Mouse (Mus musculus) embryo, embryonic 11 days (tissue): ENCODE measurements around the gene Kcnip2.
A peak's percentile ranks its signal among the peaks of the same experiment; 100 is the strongest.

Experiments
- DNase-seq: peaks from one replicate; pipeline ENCODE4 v3.0.0-alpha.2; 2015

Kcnip2 gene

DNA sequence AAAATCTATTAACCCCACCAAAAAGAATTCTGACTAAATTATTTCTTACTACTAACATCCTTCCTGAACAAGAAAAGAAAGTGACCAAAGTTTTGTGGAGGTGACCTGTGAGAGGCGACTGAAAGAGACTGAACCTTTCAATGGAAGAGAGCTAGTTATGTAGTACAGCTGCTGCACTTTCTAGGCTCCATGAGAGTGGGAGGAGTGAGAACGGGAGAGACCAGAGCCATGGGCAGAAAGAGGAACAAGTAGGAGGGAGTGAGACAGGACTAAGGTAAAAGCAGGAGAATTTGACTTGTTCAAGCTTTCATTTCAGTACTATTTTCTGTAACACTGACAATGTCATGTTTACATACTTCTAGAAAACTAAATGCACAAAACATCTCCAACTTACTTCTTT lies 40.4 kb downstream of the Kcnip2 start:
- DNase-seq, result no peak

DNA sequence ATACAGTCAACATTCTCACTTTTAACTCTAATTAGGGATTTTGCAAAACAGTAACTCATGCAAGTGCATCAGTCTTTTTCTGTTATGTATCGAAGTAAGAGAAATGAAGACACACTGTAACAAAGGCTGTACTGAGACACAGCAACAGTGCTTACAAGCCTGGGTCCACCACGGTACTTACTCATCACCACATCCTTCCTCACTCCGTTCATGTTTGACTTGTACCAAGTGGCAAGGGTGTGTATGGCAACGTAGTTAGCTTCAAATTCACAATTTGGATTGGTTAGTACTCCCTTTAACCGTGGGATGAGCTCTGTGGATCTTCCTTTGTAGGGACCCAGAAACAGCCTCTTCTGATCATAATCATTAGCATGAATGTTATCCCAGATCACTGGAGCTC lies 44.4 kb downstream of the Kcnip2 start:
- DNase-seq, result no peak

DNA sequence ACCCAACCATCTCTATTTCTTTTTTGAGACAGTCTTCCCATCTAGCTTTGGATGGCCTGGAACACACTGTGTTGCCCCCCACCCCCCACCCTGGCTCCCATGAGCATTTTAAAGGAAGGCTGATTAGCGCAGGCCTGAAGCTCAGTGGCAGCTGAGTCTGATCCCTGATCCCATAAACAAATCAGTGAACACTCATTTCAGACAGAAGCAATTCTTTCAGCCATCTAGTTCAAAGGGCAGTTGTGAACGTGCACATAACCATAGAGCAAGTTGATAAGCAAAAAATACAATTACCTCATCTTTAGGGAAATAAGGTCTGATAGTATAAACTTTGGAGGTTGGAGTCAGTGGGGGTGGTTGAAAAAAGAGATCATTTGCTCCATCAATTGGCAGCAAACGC lies 55.1 kb downstream of the Kcnip2 start:
- DNase-seq, result no peak

DNA sequence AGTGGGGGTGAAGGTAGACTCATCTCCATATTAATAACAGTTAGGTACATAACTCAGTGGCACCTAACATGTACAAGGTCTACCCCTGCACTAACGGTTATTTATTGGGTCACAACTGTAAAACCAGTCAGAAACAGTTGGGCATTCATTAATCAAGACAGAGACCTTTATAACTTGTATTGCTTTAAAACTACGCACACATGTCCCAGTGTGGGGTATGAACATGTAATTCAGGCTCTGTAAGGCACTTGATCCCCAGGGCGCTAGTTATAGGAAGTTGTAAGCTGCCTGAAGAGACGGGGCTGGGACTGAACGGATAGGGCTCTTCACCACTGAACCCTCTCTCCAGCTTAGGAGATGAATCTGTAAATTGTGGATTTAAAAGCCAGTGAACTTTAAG lies 57.2 kb downstream of the Kcnip2 start:
- DNase-seq, result no peak

DNA sequence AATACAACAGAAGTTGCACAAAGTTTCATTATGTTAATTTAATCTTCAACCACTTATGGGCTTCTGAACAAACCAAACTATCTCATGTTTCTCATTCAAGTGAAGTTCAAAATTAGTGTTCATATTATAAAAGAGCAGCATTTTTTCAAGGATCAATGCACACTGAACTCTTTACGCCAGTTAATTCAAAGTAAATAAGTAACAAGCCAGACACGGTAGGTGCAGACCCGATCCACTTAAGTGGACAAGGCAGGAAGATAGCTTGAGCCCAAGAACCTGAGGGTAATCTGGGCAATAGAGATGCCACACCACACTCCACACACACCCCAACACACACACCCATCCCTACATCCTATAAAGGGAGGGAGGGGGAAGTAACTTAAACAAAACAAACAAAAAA lies 62.3 kb downstream of the Kcnip2 start:
- no peak for DNase-seq

DNA sequence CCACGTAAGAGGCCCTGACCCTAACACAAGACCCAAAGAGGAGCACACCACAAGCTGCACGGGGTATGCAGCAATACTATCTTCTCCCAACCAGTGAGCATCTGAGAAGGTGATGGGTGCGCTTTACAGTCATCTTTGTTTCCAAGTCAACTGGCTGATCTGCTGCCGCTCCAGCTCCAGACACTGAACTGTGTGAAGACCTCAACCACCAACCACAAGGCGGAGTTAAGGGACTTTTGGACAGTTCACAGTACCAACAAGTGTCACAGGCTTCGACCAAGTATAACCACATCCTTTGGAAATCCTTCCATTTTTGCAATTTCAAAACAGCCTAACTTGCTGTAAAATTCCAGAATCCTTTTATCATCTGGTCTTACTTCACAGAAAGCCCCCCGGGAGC lies 64.0 kb downstream of the Kcnip2 start:
- DNase-seq, result no peak

DNA sequence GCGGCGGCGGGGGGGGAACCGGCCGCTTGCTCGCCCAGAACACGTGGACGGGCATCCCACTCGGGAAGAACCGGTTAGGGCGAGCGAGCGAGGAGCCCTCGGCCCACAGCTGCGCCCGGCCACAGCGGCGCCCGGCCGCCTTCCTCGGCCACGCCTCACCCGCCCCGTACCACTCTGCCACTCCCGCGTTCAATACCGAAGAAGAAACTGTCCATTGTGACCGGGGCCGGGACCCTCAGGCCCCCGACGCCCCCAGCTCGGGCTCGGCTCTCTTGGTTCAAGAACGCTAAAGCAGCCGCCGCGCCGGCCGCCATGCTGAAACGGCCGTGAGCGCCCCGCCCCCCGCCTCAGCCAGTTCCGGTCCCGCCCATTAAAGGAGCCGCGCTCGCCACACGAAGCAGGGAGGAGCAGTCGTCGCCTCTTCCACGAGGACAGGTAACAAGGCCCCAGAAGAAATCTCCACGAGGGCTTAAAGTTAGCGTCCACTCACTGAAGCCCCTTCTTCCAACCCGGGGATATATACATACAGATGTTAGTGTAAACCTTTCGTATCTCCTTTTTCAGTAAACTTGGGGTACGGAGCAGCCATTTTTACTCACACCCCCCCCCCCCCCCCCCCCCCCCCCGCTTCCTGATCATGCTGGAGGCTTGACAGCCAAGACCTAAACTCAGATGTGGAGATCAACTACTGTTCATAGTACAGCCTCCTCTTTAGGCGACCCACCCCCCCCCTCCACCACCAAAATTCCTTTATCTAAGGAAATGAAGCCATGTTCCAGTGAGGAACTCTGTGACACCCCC lies 66.4 kb downstream of the Kcnip2 start, which contains the start of gene Npm3:
Gene Npm3, minus strand, starts transcription at position 349 of the 801 bp plus-strand sequence.
- DNase-seq, result peak; percentile 93

DNA sequence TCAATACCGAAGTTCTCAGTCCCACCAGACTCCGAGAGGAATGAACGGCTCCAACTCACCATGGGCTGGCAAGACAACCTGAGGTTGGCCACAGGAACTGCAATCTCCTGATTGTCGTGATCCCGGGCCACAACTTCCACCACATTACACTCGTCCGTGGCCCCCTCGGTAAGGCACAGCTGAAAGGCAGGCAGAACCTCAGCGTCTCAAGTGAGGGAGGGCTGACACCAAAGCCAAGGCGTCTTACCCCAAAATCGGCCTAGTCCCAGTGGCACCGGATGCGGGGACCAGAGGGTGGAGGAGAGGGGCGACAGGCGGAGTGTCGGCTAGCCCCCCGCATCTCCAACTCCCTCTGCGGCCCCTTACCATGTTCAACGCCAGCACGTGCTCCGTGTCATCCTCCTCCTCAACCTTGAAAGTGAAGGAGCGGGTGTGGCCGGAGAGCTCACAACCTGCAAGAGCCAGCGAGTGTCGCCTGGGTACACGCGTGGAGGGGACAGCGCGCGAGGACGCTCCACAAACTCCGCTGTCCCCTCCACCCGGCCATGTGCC lies 67.1 kb downstream of the Kcnip2 start:
- no peak for DNase-seq

DNA sequence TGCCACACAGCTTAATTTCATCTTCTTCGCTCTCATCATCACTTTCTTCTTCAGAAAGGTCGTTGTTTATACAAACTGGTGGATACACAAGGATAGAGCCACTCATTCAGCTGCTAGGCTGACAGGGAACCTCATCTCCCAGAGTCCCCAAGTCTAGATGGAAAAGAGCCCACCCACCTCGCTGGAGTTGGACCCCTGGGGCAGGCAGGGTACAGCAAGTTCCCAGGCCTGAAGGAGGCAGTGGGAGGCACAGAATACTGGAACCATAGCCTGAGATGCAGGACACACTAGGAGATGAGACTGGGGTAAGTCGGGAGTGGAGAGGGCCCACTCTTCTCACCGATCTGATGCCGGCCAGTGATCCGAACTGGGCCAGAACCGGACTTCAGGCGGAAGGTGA lies 67.7 kb downstream of the Kcnip2 start:
- DNase-seq, result no peak

DNA sequence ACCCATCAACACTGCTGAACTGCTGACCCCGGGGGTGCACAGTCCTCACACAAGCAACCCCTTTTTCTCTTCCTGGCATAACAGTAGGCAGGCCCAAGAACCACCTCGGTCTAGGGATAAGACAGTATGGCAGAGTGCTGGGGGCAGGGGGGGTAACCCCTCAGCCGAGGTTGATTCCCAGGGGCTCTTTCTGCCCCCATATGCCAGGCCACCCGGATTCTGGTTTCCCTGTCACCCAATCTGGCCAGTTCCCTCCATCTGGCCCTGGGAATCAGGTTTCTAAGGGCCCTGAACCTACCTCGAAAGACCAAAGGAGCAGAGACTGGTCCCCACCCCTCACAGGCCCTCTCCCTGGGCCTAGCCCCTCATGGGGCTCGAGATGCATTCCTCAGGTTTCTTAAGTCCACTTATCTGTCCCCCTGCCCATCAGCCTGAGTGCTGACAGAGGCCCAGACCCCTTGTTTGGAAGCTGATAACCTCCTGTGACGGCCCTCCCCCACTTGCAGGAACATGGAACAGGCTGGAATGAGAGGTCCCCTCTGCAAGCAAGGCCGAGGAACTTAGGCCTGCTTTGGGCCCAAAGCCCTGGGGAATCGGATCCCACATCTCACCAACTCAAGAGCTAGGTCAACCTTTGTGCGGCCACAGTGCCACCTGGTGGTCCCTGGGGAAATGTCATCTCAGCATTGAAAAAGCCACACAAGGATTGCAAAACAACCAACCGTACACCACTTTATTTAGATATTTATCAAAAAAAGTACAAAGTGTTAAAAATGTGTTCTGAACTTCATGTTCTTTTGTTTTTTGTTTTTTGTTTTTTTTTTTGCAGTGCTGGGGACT lies 68.6 kb downstream of the Kcnip2 start:
- DNase-seq, result peak; percentile 86

DNA sequence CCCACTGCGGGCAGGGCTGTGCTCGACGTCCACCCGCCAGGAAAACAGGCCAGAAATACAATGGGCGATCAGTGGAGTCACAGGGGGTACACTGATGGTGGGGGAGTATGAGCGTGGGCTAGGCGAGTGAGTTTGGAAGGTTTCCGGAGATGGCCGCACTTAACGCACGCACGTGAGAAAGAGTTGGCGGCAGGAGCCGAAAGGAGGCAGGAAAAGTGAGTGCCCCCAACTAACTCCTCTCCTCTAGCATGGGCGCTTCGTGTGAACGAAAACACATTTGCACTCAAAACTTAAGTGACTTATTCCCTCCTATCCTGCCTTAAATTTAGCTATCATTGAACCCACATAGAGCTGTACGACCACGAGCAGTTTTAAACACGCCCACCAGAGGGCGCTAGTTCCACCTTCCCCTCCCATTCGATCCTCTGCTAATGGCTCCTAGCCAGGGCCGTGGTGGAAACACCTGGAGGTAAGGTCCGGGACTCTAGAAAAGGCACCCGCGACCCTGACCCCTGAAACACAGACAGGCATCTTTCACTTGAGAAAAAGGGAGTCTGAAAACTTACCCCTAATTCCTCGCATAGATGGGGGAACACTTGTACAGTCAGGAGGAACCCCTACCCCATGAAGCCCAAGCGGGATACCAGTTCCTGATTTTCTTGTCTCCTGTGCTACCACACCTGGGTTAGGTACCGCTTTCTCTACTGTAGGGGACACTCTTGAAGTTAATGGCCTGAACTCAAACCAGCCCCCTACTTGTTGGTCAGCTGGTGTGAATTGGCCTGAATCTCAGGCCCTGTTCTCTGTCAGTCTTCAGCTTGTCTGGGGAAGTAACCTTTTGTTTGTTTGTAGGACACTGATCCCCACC lies 69.5 kb downstream of the Kcnip2 start:
- peak; percentile 77 for DNase-seq

DNA sequence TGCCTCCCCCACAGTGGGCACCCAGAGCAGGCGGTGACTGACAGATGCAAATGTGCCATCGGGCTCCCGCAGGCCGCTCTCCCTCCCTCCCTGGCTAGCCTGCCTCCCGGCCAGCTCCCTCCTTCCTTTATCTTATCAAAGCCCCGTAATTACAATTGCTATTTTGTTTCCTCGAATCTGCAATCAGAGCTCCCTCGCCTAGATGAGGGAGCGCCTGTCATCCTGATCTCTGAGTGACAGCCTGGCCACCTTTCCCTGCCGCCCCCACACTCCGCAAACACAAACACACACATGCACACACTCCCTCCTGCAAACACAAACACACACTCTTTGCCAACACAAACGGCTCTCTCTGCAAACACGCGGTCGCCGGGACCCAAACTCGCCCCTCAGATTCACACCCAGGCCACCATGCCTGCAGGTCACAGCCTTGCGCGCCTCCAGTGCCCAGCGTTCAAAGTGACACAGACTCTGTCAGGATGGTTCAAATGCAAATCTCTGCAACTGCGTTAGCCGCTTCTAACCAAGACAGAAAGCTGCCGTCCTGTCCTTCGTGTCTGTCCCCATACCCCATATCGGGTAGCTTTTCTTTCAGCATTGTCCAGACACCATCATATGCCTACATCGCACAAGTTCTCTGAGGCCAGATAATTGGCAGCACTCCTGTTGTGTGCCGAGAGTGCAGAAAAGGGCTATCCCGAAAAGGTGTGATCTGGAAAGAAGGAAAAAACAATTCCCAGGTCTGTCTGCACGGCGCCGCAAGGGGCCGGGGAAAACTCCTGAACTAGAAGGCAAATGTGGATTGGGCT lies 70.3 kb downstream of the Kcnip2 start:
- no peak for DNase-seq

DNA sequence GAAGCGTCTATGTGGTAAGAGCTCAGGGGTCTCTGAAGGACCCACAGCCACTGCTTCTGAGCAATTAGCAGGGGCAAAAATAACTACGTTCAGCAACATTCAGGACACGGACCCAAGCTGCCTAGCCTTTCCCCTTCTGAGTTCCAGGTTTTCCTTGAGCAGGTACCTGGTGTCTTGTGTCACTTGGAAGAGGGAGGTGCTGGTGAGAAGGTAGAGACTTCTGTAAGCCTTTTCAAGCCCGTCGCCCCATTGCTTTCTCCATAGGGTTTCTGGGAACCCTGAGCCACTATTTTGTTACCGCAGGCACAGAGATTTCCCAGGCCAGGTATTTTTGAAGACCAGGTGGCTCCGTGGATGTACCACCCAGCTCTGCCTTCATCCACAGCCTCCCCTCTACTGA lies 72.2 kb downstream of the Kcnip2 start:
- DNase-seq, result no peak

DNA sequence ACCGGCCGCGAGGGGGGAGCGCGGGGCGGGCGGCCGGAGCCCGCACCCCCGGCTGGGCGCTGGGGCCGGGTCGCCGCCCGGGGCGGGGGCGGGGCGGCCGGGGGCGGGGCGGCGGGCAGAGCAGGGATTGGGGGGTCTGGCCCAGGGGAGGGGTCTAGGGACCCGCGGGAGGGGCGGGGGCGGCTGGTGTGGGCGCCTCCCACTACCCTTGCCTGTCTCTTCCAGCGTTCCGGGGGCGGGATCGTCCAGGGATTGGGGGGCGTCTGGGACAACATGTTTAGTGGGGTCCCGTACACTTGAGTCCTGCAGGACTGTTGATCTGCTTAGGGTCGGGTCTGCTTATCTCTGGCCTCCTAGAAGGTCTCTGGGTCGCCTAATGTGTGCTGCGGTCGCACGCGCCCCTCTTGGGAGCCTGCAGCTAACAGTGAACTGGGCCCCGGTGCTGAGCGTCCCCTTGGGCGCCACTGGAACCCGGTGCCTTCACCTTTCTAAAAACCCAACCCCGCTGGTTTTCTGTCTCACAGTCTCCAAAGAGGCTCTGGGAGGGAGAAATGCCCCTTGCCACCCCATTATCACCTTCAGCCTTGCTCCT lies 72.8 kb downstream of the Kcnip2 start:
- peak; percentile 44 for DNase-seq

DNA sequence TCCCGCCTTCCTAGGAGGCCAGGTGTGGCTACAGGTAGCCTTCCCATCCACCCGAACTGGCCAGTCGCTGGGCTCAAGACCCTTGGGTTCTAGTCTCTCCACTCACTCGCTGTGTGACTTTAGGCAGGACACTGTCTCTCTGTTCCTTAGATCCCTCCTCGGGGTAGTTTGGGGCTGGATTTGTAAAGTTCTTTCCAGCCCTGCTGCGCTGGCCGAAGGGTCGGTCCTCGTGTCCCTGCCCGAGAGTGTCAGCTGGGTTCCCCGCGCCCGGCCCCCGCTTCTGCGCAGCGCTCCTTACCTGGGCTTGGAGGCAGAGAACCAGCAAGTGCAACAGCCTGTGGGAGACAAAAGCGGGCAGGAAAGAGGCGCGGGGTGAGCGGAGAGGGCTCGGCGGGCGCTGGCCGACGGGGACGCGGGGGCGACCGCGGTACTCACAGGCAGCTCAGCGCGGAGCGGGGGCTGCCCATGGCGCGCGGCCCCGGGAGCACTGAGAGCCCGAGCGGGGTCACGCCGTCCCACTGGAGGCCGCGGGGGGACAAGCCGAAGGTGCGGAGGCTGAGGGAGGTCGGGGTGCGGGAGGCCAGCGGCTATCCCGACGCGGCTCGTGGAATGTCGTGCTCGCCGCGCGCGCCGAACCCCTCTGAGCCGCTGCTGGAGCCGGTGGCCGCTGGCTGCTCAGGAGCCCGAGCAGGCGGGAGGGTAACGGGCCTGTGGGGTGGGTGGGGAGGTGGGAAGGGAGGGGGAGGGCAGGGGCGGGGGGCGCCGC lies 73.5 kb downstream of the Kcnip2 start, which contains the start of gene Fgf8:
Gene Fgf8, minus strand, starts transcription at position 698 of the 766 bp plus-strand sequence.
- DNase-seq, result peak; percentile 60
